Mouse (Mus musculus) right cerebral cortex, postnatal 36 days (tissue): ENCODE results near the gene Tmem189.

Experiments used
- DNase-seq, 2 experiments: peaks; one replicate each; pipeline ENCODE4 v3.0.0; 2022; ENCODE audit warnings: low spot score in 2 of 2, mixed read lengths in 1 of 2

Gene Tmem189

GRCm38 (mm10) chr2:167701472-167701871, 11.8 kb upstream of the Tmem189 start:
- no peak for DNase-seq

- no peak for DNase-seq
Observed at GRCm38 (mm10) chr2:167700018-167700417, 10.4 kb upstream of the Tmem189 start.

GRCm38 (mm10) chr2:167697902-167698301, 8.3 kb upstream of the Tmem189 start:
- no peak for DNase-seq

- DNase-seq: no peak
Observed at GRCm38 (mm10) chr2:167696143-167696542, 6.5 kb upstream of the Tmem189 start.

- DNase-seq: no peak
Observed at GRCm38 (mm10) chr2:167695491-167695890, 5.9 kb upstream of the Tmem189 start.

- no peak for DNase-seq
Observed at GRCm38 (mm10) chr2:167694963-167695362, 5.3 kb upstream of the Tmem189 start.

GRCm38 (mm10) chr2:167694244-167694643, 4.6 kb upstream of the Tmem189 start:
- no peak for DNase-seq

- DNase-seq: no peak
Observed at GRCm38 (mm10) chr2:167693540-167693939, 3.9 kb upstream of the Tmem189 start.

- DNase-seq: no peak
Observed at GRCm38 (mm10) chr2:167692831-167693230, 3.2 kb upstream of the Tmem189 start.

GRCm38 (mm10) chr2:167691871-167692661, 2.4 kb upstream of the Tmem189 start:
- no peak for DNase-seq

- DNase-seq: no peak
Observed at GRCm38 (mm10) chr2:167691410-167691809, 1.8 kb upstream of the Tmem189 start.

- DNase-seq: no peak
Observed at GRCm38 (mm10) chr2:167690962-167691311, 1.3 kb upstream of the Tmem189 start.

- peak in 1 of 2 experiments; percentile 45 for DNase-seq
Observed at GRCm38 (mm10) chr2:167690219-167690961, 768 bp upstream of the Tmem189 start.

GRCm38 (mm10) chr2:167688498-167689451, 847 bp downstream of the Tmem189 start, which contains the start of gene Cebpb:
Gene Cebpb, plus strand, starts transcription at chr2:167688915.
- DNase-seq: peak; percentile 53 to 56

- DNase-seq: no peak
Observed at GRCm38 (mm10) chr2:167688126-167688497, 1.5 kb downstream of the Tmem189 start.

- no peak for DNase-seq
Observed at GRCm38 (mm10) chr2:167687651-167688101, 1.9 kb downstream of the Tmem189 start.

- no peak for DNase-seq
Observed at GRCm38 (mm10) chr2:167687250-167687586, 2.4 kb downstream of the Tmem189 start.

GRCm38 (mm10) chr2:167686382-167687249, 3.0 kb downstream of the Tmem189 start:
- DNase-seq: no peak

GRCm38 (mm10) chr2:167685865-167686264, 3.8 kb downstream of the Tmem189 start:
- no peak for DNase-seq

- peak; percentile 92 to 97 for DNase-seq
Observed at GRCm38 (mm10) chr2:167685137-167685536, 4.5 kb downstream of the Tmem189 start.

- no peak for DNase-seq
Observed at GRCm38 (mm10) chr2:167683721-167684120, 5.9 kb downstream of the Tmem189 start.
